Mouse (Mus musculus) cortical plate, adult 2 months (tissue): ENCODE measurements at regions not wholly inside any gene's neighbourhood (a gene's known extent, or its start where the extent isn't known, plus 50 kb on each side); places are given as distances from the start of the nearest gene placed in this dataset.

Experiments
- CTCF ChIP-seq: fragments of 200-500 bp; IDR thresholded peaks from 2 replicates; pipeline ENCODE4 v1.5.1; 2011; ENCODE audit warnings: mild to moderate bottlenecking, control low read depth, low read length; ENCODE audit not compliant: insufficient read depth; ENCODE audit errors: extremely low read depth
- POLR2A ChIP-seq: fragments of 200-500 bp; IDR thresholded peaks from 2 replicates; pipeline ENCODE4 v1.6.1; 2011; ENCODE audit warnings: mild to moderate bottlenecking, low read length, control low read depth; ENCODE audit not compliant: insufficient read depth; ENCODE audit errors: extremely low read depth

DNA sequence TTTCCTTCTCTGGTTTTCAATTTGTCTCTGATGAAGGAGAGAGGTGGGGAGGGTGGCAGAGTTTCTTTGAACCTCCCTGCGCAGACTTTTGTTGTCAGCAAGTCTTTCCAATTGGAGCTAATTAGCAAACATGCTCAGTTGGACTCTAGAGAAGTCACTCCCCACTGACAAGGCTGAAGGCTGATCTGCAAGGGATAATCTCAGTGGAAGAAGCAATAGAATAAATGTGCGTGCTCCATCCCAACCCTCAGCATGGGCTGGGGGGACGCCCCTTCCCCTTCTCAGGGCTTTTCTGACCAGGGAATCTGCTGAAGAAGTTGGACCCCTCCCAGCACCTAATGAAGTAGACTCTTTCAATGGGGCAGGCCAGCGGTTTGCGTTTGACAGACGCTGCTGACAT is 353.8 kb downstream of the Pmp22 start:
- TF ChIP-seq CTCF, result no peak
- TF ChIP-seq POLR2A, result no peak
